Mouse (Mus musculus) liver, adult 2 months (tissue): ENCODE measurements around the gene Atg16l2. TPM values are rescaled to one million over a fixed set of nuclear protein-coding genes. Genes with fewer than 3 reads are reported as not detected.
A peak's percentile ranks its signal among the peaks of the same experiment; 100 is the strongest.

ENCODE experiments used
- DNase-seq: peaks from one replicate; pipeline ENCODE4 v3.0.0-alpha.2; 2011; ENCODE audit warnings: low read depth, low spot score; ENCODE audit errors: extremely low read depth
- H3K27ac ChIP-seq: fragments of 200-500 bp; replicated peaks from 2 replicates; pipeline ENCODE4 v1.5.1; 2012; ENCODE audit warnings: low read depth, mild to moderate bottlenecking, control low read depth, inconsistent platforms, low read length; ENCODE audit not compliant: insufficient read depth
- H3K27me3 ChIP-seq: fragments of 200-500 bp; 2 replicates; pipeline ENCODE4 v1.6.1; 2012; ENCODE audit warnings: mild to moderate bottlenecking, moderate library complexity, low read length, inconsistent platforms; ENCODE audit not compliant: control insufficient read depth, insufficient read depth
- H3K36me3 ChIP-seq: fragments of 200-500 bp; 2 replicates; pipeline ENCODE4 v1.6.1; 2012; ENCODE audit warnings: low read length, inconsistent platforms; ENCODE audit not compliant: control insufficient read depth, insufficient read depth
- H3K4me1 ChIP-seq: fragments of 200-500 bp; 2 replicates; pipeline ENCODE4 v1.6.1; 2011; ENCODE audit warnings: low read length; ENCODE audit not compliant: control insufficient read depth, insufficient read depth
- H3K4me3 ChIP-seq: fragments of 200-500 bp; 2 replicates; pipeline ENCODE4 v1.5.1; 2011; ENCODE audit warnings: low read depth, mild to moderate bottlenecking, control low read depth, low read length, moderate library complexity; ENCODE audit not compliant: insufficient read depth
- H3K79me2 ChIP-seq: fragments of 200-500 bp; 2 replicates; pipeline ENCODE4 v1.6.1; 2012; ENCODE audit warnings: inconsistent platforms, mild to moderate bottlenecking, low read length, moderate library complexity; ENCODE audit not compliant: control insufficient read depth, insufficient read depth
- H3K9ac ChIP-seq: fragments of 200-500 bp; 2 replicates; pipeline ENCODE4 v1.6.1; 2012; ENCODE audit warnings: low read depth, mild to moderate bottlenecking, control low read depth, inconsistent platforms, low read length
- CTCF ChIP-seq: fragments of 200-500 bp; IDR thresholded peaks from 2 replicates; pipeline ENCODE4 v1.5.1; 2011; ENCODE audit warnings: low read depth, low read length, control low read depth
- POLR2A ChIP-seq: fragments of 200-500 bp; IDR thresholded peaks from 2 replicates; pipeline ENCODE4 v1.6.1; 2011; ENCODE audit warnings: low read length, control low read depth; ENCODE audit not compliant: insufficient read depth; ENCODE audit errors: extremely low read depth
- WGBS: fragments of 180-500 bp; shearing (Covaris S2); methylation state at CpG from one replicate; pipeline ENCODE4 v1.1.7; 2018; 5-methylcytosine and 5-hydroxymethylcytosine counted together
- polyA plus RNA-seq: library from polyadenylated mRNA; depleted of rRNA; stranded (reverse); fragments of >200 nt; gene quantifications from 2 replicates; pipeline ENCODE4 v1.2.3, GENCODE M21; 2012
- total RNA-seq: library from RNA; depleted of rRNA; stranded (reverse); fragments of >200 nt; gene quantifications from 2 replicates; pipeline ENCODE4 v1.2.3, GENCODE M21; 2014

Atg16l2 gene
- total and polyA plus RNA-seq, 2 experiments: 9.1 to 13.8 TPM

- H3K4me1 ChIP-seq: no peaks in the 10 kb centered on the region
- WGBS: 9% methylated on average over 5 of the region's 5 CpGs
- TF ChIP-seq CTCF (no peak), POLR2A (no peak)
Observed at GRCm38 (mm10) chr7:101309985-101310326, 7.9 kb upstream of the Atg16l2 start.

GRCm38 (mm10) chr7:101306841-101307240 lies 4.8 kb upstream of the Atg16l2 start:
- no peak for DNase-seq
- Histone ChIP-seq H3K27ac (no peak overlapping the region), H3K36me3 (no peaks in the 10 kb centered on the region), H3K9ac (no peak overlapping the region), H3K79me2 (no peaks in the 10 kb centered on the region), H3K27me3 (no peaks in the 10 kb centered on the region), H3K4me3 (no peak overlapping the region), H3K4me1 (no peaks in the 10 kb centered on the region; the same call in 1 of the 2 replicates)
- TF ChIP-seq CTCF (no peak), POLR2A (no peak)
- 61% methylated on average over 2 of the region's 2 CpGs for WGBS

More at GRCm38 (mm10) chr7:101309985-101310326, 7.9 kb upstream of the Atg16l2 start:
- no peak for DNase-seq
- H3K4me3 ChIP-seq: peak overlapping the region; percentile 67
- no peaks in the 10 kb centered on the region for H3K27me3 ChIP-seq
- H3K27ac ChIP-seq: peak overlapping the region; percentile 96
- peak overlapping the region; percentile 88 for H3K9ac ChIP-seq
- H3K36me3 ChIP-seq: no peaks in the 10 kb centered on the region
- H3K79me2 ChIP-seq: no peaks in the 10 kb centered on the region

GRCm38 (mm10) chr7:101302691-101303090 lies 640 bp upstream of the Atg16l2 start:
- no peak overlapping the region for H3K9ac ChIP-seq
- TF ChIP-seq POLR2A: no peak
- TF ChIP-seq CTCF: no peak
- peak overlapping the region; percentile 14; the same call in 1 of the 2 replicates for H3K27ac ChIP-seq
- DNase-seq: no peak
- H3K27me3 ChIP-seq: no peaks in the 10 kb centered on the region
- peaks cover 23% of the 10 kb centered on the region for H3K4me1 ChIP-seq
- WGBS: 50% methylated on average over 7 of the region's 7 CpGs
- H3K36me3 ChIP-seq: no peaks in the 10 kb centered on the region
- H3K79me2 ChIP-seq: no peaks in the 10 kb centered on the region
- H3K4me3 ChIP-seq: no peak overlapping the region

GRCm38 (mm10) chr7:101301361-101301880 lies 630 bp downstream of the Atg16l2 start:
- WGBS: 1% methylated on average over 30 of the region's 30 CpGs
- Histone ChIP-seq H3K36me3 (no peaks in the 10 kb centered on the region), H3K9ac (peak overlapping the region; percentile 91), H3K27me3 (no peaks in the 10 kb centered on the region), H3K4me3 (peak overlapping the region; percentile 81), H3K79me2 (no peaks in the 10 kb centered on the region), H3K4me1 (peaks cover 23% of the 10 kb centered on the region), H3K27ac (peak overlapping the region; percentile 66)
- DNase-seq: peak; percentile 62
- TF ChIP-seq CTCF (no peak), POLR2A (no peak)

- DNase-seq: peak; percentile 84
- Histone ChIP-seq H3K4me1 (peaks cover 23% of the 10 kb centered on the region), H3K4me3 (no peak overlapping the region), H3K27me3 (no peaks in the 10 kb centered on the region), H3K36me3 (peaks cover 13% of the 10 kb centered on the region; the same call in 1 of the 2 replicates), H3K27ac (peak overlapping the region; percentile 62), H3K79me2 (no peaks in the 10 kb centered on the region), H3K9ac (no peak overlapping the region)
- WGBS: 29% methylated on average over 3 of the region's 3 CpGs
- no peak for TF ChIP-seq POLR2A
- TF ChIP-seq CTCF: no peak
Observed at GRCm38 (mm10) chr7:101298375-101298774, 3.7 kb downstream of the Atg16l2 start.

- Histone ChIP-seq H3K4me1 (peaks cover 23% of the 10 kb centered on the region), H3K27me3 (no peaks in the 10 kb centered on the region), H3K79me2 (no peaks in the 10 kb centered on the region), H3K4me3 (no peak overlapping the region), H3K9ac (no peak overlapping the region), H3K36me3 (peaks cover 17% of the 10 kb centered on the region; the same call in 1 of the 2 replicates), H3K27ac (no peak overlapping the region)
- TF ChIP-seq CTCF (no peak), POLR2A (no peak)
- WGBS: 87% methylated on average over 8 of the region's 8 CpGs
- DNase-seq: no peak
Observed at GRCm38 (mm10) chr7:101297023-101297405, 5.0 kb downstream of the Atg16l2 start.
